Mouse (Mus musculus) lung, postnatal 25 days (tissue): ENCODE data around the gene Taf15.
"Not testable (repeated sequence)": the region's sequence is repeated elsewhere in the genome, so short reads cannot be mapped to it uniquely, and the experiment has no call there.

Experiments used
- DNase-seq: peaks from one replicate; pipeline ENCODE4 v3.0.0; 2022; ENCODE audit warnings: low spot score

The Taf15 gene

DNA sequence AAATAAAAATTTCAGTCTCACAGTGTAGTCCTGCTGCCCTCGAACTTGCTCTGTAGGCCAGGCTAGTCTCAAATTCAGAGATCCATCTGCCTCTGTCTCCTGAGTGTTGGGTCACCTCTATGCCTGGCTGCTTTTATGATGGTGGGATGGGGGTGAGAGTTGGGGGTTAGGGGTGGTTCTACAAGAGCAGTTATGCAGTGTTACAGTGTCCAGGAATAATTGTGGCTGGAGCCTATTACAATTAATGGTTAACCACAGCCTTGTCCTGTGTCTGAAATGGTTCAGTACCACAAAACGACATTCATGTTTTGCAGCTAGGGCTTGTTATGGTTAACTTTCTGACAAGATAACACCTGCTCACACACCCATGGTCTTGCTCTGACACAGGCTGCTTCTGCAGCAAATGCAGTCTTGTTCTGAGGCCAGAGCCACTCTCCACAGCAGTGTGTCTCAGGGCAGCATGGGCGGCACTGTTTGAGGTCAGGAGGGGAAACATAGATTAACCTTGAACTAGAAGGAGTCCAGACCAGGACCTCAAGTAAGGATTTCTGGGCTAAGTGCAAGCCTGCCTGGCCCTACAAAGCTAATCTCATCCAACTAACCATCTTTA lies 65.9 kb downstream of the Taf15 start:
- no peak for DNase-seq

DNA sequence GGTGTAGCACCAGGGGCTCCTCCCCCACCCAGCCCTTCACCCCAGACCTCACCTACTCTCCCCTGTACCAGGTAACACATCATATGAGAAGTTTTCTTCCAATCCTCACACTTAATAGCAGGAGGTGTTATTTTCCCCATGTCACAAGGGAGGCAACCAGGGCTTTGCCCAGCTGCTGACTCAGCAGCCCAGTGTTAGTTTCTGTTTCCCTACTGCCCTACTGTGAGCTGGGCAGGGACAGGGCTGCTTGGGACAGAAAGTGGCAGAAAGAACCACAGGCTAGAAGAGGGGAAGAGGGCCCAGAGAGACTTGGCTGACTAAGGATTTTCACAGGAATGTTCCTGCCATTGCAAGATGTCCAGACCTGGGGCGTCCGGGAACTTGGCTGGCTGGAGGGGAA lies 68.0 kb downstream of the Taf15 start:
- DNase-seq = no peak

DNA sequence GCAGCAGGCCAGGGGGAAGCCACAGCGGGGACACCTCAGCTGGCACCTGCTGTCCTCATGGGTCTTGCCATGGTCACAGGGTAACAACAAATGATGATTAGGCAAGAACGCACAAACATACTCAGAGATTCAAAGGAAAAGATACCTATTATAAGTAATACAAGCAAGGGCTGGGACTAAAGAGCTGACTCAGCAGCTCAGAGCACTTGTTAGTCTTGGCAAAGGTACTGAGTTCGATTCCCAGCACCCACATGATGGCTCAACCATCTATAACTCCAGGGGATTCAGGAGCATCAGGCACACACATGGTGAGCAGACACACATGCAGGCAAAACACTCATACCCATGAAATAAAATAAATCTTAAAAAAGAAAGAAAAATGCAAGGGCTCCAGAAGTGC lies 68.5 kb downstream of the Taf15 start:
- DNase-seq = no peak

DNA sequence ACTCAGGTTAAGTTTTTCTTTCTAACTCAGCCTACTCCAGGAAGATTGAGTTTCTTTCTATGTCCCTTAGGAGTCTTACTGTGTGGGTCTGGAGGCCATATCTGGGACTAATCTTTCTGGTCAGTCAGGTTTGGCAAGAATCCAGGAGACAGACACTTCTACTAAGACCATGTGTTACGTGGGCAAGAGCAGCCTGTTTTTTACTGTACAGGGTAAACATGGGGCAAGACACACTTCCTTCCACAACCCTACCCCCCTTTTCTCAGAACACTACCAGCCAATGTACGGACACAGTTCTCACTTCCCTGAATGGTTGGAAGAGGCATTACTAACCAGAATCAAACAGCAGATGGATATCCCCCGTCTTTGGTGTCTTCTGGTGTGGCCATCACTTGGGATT lies 71.3 kb downstream of the Taf15 start:
- DNase-seq = no peak

GRCm38 (mm10) chr11:83550186-83550632 lies 77.3 kb downstream of the Taf15 start:
- no peak for DNase-seq

DNA sequence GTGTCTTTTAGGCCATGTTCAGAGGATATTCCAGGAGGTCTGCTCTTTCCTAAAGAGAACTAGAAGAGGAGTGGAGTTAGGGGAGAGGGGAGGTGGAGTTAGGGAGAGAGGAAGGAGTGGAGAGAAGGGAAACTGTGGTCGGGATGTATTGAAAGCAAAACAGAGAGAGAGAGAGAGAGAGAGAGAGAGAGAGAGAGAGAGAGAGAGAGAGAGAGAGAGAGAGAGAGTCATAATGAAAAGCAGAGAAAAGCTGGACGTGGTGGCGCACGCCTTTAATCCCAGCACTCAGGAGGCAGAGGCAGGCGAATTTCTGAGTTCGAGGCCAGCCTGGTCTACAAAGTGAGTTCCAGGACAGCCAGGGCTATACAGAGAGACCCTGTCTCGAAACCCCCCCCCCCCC lies 78.2 kb downstream of the Taf15 start:
- DNase-seq = not testable (repeated sequence)

DNA sequence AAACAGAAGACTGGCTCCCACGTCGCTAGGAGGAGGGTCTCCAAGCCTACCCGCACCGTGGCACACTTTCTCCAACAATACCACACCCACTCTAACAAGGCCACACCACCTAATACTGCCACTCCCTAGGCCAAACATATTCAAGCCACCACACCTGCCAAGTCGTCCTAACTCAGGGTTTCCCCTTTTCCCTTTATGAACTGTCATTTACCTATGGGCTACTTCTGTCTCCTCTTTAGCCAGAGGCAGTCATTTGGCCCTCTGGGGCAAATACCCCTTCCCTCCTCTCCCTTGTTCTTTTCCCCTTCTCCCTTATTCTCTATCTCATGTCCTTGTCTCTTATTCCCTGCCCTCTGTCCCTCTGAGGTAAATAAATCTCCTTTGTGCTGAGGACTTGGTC lies 78.8 kb downstream of the Taf15 start:
- DNase-seq = no peak
